Mouse (Mus musculus): ENCODE results near the gene Mgat4a.

Mgat4a gene

DNA sequence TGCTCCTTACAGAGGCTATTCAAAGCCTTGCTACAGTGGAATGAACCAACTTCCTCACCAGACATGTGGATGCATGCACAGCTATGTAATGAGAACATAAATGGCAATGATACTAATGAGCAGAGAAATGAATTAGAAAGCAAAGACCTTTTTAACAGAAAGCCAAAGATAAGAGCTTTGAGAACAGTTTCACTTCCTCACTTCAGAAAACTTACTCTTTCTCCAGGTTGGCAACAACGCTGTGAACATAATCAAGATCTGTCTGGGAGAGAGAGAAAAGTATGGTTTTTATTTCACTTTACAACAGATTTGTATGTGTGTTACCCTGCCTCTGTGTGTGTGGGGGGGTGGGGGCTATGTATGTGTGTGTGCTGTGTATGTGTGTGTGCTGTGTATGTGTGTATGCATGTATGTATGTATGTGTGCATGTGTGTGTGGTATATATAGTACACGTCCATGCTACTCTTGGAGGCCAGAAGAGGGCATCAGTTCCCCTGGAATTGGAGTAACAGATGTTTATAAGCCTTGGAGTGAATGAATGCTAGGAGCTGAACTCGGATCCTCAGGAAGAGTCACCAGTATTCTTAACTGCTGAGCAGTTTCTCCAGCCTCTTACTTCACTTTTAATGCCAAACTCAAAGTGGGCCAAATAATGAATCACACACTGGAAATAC, 74.4 kb downstream of the Mgat4a start:
- DNase-seq (ENCODE audit: low spot score in 2 of 2), result no peak

DNA sequence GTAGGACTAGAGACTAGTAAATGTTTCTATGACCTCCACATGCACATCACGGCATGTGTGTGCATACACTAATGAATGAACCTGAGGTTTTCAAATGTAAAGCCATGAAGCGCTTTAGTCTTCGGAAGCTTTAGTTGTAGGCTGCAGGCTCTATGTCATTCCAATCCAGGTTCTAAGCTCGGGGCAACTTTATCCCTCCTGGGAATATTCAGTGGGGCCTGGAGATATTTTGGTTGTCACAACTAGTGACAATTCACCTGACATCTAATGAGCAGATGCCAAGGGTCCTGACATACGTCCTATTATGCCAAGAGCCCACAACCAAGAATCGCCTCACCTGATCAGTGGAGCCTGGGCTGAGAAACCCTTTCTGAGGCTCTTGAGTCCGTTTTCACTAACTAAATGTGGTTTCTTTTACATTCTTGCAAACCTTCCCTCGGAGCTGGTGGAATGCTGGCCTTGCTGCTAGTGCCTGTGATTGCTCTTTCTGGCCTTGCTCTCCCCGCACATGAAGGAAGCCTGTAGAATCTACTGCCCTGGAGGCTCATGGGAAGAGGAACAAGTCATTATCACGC, 75.9 kb downstream of the Mgat4a start:
- no peak for DNase-seq (ENCODE audit: low spot score in 2 of 2)

DNA sequence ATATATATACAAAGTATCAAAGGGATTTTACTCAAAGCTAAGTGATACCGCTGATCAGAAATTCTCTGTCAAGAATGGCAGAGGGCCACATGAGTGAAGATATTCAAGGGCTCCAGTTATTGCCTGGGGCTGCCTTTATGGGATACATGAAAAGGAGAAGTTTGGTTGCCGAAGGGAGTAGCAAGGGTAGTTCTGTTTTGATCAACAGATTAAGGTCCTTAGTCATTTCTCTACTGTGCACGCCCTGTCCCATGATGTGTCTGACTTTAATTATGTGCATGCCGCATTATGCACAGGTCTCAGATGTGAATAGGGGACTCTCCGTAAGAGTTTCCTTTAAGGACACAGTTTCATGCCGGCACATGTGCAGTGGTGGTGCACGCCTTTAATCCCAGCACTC, 83.3 kb downstream of the Mgat4a start:
- DNase-seq (ENCODE audit: low spot score in 2 of 2), result no peak

- DNase-seq (ENCODE audit: low spot score in 2 of 2), result no peak
Observed at GRCm38 (mm10) chr1:37451270-37451669, 89.5 kb downstream of the Mgat4a start.

GRCm38 (mm10) chr1:37448361-37449095, 92.3 kb downstream of the Mgat4a start:
- peak in 1 of 2 experiments; percentile 24 for DNase-seq (ENCODE audit: low spot score in 2 of 2)

GRCm38 (mm10) chr1:37442848-37443835, 97.7 kb downstream of the Mgat4a start:
- no peak for DNase-seq (ENCODE audit: low spot score in 2 of 2)

GRCm38 (mm10) chr1:37436419-37436818, 104.4 kb downstream of the Mgat4a start:
- no peak for DNase-seq (ENCODE audit: low spot score in 2 of 2)

- DNase-seq (ENCODE audit: low spot score in 2 of 2), result no peak
Observed at GRCm38 (mm10) chr1:37430297-37430840, 110.4 kb downstream of the Mgat4a start.

- peak; percentile 92 to 93 for DNase-seq (ENCODE audit: low spot score in 2 of 2)
Observed at GRCm38 (mm10) chr1:37429366-37430296, 111.2 kb downstream of the Mgat4a start, which contains the start of the genes Coa5 and Unc50. TSS of gene Coa5 (minus strand) at chr1:37430103. TSS of gene Unc50 (plus strand) at chr1:37430139.

DNA sequence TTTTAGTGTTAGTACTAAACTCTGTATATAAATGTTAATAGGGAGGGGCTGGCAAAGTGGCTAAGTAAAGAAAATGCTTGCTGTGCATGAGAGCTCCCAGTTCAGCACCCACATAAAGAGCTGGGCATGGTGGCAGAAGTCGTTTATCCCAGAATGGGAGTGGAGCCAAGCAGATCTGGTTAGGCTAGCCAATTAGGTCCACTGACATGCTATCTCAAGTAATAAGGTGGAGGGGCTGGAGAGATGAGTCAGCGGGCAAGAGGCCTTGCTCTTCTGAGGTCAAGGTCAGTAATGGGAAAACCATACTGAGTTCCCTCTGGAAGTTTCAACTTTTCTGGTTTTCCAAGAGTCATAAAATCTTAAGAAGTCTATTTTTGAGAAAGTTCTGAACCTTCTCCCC, 111.9 kb downstream of the Mgat4a start:
- DNase-seq (ENCODE audit: low spot score in 2 of 2), result no peak

DNA sequence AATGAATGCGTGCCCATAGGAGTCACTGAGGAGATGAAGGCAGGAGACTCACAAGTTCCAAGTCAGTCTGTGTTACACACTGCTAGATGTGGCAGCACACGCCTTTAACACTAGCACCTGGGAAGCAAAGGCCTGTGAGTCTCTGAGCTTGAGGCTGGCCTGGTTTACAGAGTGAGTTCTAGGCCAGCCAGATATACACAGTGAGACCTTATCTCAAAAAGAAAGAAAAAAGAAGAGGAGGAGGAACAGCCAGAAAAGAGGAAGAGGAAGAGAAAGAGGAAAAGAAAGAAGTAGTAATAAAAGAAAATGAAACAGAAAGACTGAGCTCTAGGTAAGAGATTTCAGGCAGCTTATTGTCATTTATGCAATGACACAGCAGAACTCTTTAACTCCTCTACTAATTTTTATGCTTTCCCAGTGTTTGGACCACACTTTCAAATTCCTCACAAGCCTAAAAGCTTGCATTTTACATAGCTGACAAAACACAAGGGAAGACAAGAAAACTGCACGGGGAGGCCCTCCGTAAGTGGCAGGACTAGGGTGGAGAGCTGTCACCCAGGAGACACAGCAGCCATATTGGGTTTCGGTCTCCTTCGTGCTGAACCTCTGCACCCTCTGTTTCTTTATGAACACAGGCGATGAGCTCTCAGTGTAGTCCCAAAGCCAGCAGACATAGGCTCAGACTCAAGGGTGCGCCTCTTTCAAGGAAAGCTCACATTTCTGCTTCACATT, 113.5 kb downstream of the Mgat4a start:
- DNase-seq (ENCODE audit: low spot score in 2 of 2), result no peak

- DNase-seq (ENCODE audit: low spot score in 2 of 2), result peak in 1 of 2 experiments; percentile 27
Observed at GRCm38 (mm10) chr1:37419420-37419819, 121.4 kb downstream of the Mgat4a start.

GRCm38 (mm10) chr1:37415394-37415793, 125.4 kb downstream of the Mgat4a start:
- no peak for DNase-seq (ENCODE audit: low spot score in 2 of 2)

DNA sequence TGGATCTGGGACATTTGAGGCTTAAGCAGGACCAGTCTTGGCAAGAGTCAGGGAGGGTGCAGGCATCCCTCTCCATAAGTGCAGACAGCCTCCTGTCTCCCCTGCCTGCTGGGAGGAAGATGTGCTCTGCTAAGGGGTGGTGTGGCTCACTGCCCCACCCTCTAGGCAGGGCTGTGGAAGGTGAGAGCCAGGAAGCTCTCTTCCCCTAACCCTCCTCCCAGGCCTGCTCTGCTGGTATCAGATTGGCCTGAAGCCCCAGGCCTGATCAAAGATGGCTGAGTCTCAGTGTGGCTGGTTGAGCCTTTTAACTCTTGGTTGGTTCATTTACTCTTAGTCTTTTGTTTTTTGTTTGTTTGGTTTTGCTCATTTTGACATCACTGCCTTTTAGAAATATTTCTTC, 131.2 kb downstream of the Mgat4a start:
- no peak for DNase-seq (ENCODE audit: low spot score in 2 of 2)

- no peak for DNase-seq (ENCODE audit: low spot score in 2 of 2)
Observed at GRCm38 (mm10) chr1:37408678-37409077, 132.1 kb downstream of the Mgat4a start.

DNA sequence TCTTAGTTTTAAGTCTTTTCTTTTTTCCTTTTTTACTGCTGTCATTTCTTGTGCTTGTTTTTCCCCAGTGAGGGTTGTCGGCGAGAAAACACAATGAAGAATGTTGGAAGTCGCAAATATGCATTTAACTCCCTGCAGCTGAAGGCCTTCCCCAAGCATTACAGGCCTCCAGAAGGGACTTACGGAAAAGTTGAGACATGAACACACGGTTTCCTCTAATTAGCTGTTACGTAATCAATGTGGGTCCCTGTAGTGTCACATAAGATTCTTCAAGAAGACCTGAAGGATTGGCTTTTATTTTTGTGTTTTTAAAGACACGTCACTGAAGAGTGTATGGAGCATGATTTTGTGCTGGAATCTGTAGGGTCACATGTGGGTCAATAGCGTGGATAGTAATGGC, 132.8 kb downstream of the Mgat4a start:
- DNase-seq (ENCODE audit: low spot score in 2 of 2), result no peak

GRCm38 (mm10) chr1:37407228-37407627, 133.6 kb downstream of the Mgat4a start:
- DNase-seq (ENCODE audit: low spot score in 2 of 2), result no peak

- DNase-seq (ENCODE audit: low spot score in 2 of 2), result no peak
Observed at GRCm38 (mm10) chr1:37405137-37405536, 135.7 kb downstream of the Mgat4a start.

GRCm38 (mm10) chr1:37401687-37402086, 139.1 kb downstream of the Mgat4a start:
- DNase-seq (ENCODE audit: low spot score in 2 of 2), result peak in 1 of 2 experiments; percentile 49
